Mouse (Mus musculus): Measurements from ENCODE around the gene Arrb2.
"Not testable (repeated sequence)": the region's sequence is repeated elsewhere in the genome, so short reads cannot be mapped to it uniquely, and the experiment has no call there.

The Arrb2 gene

DNA sequence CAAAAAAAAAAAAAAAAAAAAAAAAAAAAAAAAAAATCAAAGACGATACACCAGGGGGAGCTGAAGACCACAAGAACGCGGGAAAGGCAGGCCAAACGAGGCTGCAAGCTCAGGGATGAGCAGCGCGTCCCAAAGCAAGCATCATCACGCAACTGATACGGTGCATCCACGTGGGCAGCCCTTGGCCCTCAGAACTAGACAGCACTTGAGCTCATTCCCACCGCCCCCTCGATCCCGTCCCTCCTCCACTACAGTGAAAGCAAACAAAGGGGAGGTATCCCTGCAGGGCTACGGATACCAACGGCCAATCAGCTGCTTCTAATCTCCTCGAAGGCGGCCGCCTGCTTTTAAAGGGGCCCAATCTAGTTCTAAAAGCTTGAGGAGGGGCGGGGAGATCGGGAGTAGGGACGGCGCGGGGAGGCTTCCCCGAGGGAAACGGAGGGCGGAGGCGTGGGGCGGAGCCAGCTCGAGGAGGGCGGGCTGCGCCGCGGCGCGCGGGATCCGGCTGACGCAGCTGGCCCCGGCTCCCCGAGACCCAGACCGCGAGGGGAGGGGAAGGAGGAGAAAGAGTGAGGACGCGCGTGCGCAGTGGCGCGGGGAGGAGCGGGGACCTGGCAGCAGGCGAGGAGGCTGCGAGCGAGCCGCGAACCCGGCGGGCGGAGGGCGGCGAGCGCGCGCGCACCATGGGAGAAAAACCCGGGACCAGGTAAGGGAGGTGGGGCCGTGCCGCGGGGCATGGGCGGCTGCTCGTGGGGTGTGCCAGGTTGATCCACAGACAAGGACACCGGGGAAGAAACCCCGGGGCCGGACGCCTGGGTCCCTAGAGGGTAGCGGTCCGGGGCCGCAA is at the start of gene Arrb2:
Arrb2 (plus strand) TSS at position 588 of the 847 bp plus-strand sequence.
- peak; percentile 97 to 99 for DNase-seq (ENCODE audit: low spot score in 2 of 2)

DNA sequence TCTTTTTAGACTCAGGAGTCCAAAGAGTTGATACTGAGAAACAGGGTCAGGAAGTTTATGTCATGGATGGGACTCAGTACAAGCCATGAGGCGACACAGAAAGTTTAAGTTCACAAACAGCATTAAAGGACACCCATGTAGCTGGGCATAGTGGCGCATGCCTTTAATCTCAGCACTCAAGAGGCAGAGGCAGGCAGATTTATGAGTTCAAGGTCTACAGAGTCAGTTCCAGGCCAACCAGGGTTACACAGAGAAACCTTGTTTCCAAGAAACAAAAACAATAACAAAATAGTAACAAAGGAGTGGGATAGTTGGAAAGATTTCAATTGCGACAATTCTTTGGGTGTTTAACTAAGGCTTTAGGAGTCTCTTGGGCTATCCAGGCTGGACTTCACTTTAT is 48.3 kb upstream of the Arrb2 start:
- no peak for DNase-seq (ENCODE audit: low spot score in 2 of 2)

DNA sequence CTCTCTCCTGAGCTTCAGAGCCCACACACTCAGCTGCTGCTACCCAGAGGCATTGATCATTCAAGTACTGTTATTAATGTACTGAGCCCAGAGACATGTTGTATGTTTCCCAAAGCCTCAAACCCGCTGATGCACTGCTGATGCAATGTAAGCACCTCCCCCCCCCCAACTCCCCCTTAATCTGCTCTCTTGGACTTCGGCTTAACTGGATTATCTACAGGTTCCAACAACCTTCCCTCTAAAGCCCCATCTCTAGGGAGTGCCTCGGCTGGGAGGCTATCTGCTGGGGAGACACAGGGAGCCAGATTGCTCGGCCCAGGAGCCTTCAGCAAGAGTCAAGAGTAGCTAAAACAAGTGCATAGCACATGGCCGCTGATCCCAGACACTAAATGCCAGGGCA is 45.0 kb upstream of the Arrb2 start:
- DNase-seq (ENCODE audit: low spot score in 2 of 2), result no peak

DNA sequence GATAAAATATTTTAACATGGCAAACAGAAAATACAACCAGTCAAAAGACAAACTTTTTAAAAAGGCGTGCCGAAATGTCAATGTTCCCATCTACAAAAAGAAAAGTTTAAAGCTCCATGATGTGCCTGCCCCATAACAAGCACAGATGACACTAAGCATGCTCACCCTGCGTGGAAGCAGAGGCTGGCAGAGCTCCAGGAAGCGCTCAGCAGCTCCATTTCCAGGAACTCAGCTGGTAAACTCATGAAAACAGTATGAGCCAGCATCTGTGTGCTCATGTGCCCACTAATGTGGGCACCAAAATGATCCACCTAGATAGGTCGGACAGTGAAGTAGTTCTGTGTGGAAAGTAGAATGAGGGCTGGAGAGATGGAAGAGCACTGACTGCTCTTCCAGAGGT is 43.0 kb upstream of the Arrb2 start:
- DNase-seq (ENCODE audit: low spot score in 2 of 2), result no peak

DNA sequence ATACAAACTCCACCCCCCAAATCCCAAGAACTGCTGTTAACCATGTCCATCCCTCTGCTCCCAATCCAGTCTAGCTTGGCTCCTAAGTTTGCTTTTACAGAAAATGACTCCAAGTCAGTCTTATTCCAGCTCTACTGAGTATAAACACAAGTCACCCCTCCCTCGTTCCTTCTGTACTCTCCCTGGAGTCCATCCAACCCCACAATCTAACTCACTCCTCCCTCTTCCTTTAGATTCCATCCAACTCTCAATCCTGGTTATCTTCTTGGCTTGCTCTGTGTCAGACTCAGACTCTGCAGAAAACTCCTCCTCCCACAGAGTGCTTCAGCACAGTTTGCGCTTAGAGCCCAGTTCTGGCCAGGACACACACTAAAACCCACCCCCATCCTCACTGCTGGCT is 28.8 kb upstream of the Arrb2 start:
- no peak for DNase-seq (ENCODE audit: low spot score in 2 of 2)

DNA sequence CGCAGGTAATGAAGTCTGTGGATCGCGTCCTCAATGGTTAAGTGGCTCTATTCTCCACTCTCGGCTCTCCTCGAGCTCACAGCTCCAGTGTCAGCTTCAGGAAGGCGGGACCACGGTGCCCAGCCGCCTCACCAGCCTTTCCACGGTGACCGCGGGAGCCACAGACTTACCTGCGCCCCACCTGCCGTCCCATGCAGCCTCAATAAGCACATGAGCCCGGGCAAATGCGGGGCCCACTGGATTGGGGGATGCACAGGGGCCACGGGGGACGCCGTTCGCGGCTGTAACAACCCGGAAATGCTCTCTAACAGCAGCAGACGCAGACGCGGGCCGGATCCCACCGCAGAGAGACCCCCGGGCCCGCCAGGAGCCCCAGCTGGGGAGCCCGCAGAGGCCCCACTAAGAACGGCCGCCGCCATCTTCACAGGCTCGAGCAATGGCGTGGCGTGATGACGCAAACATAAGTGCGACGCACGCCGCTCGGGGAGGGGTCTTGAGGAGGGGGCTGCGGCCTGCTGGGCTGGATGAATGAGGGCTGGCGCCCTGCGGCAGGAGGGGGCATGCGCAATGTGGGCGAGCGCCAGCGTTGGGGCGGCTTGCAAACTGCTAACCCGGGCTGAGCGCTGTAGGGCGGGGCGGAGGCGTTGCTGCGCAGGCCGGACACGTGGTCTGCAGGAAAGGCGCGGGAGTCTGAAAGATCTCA is 22.7 kb upstream of the Arrb2 start, which contains the start of gene Pelp1:
Pelp1 (minus strand) TSS at position 438 of the 703 bp plus-strand sequence.
- peak; percentile 81 to 90 for DNase-seq (ENCODE audit: low spot score in 2 of 2)

DNA sequence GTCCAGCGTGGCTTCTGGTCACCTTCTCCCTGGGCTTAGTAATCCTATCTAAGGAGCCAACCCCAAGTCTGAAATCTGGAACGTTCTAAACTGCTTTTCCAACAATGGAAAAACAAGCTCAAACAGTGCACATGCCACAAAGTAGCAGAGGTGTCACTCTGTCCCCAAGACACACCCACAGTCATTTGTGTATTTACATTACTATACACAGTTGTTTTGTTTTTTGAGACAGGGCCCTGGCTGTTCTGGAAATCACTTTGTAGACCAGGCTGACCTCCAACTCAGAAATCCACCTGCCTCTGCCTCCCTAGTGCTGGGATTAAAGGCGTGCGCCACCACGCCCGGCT is 22.2 kb upstream of the Arrb2 start:
- no peak for DNase-seq (ENCODE audit: low spot score in 2 of 2)

DNA sequence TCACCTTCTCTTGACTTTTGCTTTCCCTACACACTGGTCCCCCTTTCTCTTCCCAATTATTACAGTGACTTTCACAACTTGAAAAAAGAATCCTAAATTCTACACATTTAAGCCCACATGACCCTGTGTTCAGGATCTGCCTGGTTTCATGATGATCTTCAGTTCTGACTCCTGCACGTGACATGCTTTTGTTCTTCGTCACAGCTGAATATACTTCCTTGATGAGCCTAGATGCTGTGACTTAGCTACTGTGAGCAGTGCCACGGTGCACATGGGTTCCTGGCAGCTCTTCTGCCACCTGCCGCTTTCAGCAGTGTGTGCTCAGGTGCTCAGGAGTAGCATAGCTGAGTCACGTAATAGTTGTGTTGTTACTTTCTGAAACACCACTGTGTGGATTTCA is 19.8 kb upstream of the Arrb2 start:
- DNase-seq (ENCODE audit: low spot score in 2 of 2), result no peak

DNA sequence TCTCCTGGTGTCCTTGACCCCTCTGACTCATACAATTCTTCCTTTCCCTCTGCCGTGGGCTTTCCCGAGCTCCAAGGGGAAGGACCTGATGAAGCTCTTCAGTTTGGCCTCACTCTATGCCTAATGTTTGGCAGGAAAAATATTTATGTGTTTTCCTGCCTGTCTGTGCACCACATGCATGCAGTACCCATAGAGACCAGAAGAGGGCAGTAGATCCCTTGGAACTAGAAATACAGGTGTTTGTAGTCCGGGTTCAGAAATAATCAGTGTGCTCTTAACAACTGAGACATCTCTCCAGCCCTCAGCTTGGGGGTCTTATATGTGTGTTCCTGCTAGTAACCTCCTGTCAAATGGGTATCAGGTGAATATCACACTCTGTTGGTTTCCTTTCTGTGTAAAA is 18.5 kb upstream of the Arrb2 start:
- DNase-seq (ENCODE audit: low spot score in 2 of 2), result peak; percentile 76 to 92

DNA sequence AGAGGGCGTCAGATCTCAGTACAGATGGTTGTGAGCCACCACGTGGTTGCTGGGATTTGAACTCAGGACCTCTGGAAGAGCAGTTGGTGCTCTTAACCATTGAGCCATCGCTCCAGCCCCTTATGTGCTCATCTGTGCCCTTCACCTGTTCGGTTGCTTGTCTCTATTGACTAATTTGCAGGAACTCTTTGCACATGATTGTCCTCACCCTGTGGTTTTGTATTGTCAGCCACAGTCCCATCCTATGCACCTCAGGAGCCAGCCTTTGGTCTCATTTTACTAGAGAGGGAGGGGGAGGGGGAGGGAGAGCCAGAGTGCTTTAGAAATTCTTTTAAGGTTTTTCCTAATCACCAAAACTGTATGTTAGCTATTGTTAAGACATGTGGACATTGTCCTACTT is 14.2 kb upstream of the Arrb2 start:
- no peak for DNase-seq (ENCODE audit: low spot score in 2 of 2)

DNA sequence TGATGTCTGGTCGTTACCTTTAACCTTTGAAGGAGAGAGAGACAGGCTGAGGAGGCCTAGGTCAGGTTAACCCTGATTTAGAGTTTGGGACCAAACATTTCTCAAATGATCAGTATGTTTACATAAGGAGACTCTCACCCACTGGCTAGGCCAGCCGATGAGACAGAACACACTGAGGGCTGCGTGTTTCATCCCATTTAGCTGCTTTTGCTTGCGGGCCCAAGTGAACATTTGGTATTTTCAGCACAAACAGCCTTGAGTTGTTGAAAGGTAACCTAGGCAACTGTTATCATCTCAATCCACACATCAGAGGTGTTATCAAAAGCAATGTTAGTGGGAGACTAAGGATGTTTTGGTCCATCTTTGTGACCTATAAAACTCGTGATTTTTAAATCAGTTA is 12.9 kb upstream of the Arrb2 start:
- DNase-seq (ENCODE audit: low spot score in 2 of 2), result no peak

DNA sequence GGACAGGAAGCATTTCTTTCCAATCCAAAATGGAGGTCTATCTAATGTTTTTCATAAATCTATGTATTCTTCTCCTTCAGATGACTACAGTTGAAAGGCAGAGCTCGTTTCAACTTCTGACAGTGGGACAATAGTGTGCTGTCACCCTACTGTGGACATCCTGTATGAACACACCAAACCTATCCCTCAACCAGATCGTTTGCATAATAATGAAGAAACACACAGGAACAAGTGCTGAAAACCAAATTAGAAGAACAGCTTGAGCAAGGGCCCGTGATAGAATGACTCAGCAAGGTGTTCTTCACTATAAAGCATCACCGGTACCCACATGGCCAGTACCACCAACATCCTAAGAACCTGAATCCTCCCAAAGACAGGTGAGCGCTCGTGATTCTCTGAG is 5.8 kb upstream of the Arrb2 start:
- DNase-seq (ENCODE audit: low spot score in 2 of 2), result not testable (repeated sequence)

DNA sequence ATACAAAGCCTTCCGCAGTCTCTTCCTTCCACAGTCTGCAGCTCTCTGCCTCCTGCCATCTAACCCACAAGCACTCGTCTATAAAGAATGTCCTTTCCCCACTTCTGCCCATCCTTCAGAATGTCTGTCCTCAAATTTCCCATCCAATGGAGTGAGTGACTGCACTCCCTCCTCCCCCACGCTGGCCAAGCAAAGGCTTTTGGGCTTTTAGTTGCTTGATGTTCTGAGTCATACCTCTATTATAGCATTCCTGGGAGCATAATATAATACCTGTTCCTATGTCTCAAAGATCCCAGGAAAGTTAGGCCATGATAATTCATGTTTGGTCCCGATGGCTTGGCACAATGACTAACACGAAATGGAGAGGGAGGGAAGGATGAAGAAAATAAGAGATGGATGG is 861 bp upstream of the Arrb2 start:
- no peak for DNase-seq (ENCODE audit: low spot score in 2 of 2)

DNA sequence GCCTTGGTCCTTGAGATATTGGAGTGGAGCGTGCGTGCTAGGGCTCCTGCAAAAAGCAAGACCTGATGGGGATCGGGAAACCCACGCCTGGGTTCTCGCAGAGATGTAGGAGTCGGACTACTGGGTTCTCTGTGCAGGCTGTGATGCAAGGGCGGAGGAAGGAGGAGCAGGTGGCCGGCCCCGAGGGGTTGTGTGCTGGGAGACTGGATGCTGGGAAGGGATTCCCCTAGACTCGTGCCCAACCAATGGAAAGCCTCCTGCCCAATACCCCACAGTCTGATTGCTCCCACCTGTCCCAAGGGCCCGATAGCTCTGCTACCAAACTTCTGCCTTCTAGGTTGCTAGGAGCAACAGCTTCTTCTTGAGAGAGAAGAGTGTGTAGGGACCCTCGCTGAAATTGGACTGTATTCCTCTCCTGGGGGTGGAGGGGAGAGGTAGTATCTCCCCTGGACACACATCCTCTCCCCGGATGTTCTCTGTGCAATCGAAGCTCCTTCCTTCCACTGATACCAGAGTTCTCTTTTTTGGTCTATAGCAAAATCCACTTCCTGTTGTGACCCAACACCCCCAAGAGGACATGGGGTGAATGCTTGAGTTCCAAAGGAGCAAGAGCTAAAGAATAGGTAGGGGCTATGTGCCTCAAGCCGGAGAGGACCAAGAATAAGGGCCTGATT is 597 bp downstream of the Arrb2 start:
- peak in 1 of 2 experiments; percentile 30 for DNase-seq (ENCODE audit: low spot score in 2 of 2)

DNA sequence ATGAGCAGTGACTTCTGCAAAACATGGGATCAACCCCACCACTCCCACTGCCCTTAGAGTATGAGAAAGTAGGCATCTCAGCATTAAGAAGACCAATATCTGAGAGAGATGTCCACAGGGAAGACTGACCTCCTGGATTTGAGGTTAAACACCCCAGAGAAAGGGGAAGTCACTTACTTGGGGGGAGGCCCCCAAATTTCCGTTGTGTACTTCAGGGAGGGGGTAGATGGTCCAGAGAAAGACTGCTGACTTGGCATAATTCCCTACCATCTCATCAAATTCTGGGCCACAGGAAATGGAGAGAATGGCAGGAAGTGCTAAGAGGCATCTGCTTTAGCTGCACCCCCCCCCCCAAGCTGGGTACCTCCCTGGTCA is 1.1 kb downstream of the Arrb2 start:
- DNase-seq (ENCODE audit: low spot score in 2 of 2), result no peak

DNA sequence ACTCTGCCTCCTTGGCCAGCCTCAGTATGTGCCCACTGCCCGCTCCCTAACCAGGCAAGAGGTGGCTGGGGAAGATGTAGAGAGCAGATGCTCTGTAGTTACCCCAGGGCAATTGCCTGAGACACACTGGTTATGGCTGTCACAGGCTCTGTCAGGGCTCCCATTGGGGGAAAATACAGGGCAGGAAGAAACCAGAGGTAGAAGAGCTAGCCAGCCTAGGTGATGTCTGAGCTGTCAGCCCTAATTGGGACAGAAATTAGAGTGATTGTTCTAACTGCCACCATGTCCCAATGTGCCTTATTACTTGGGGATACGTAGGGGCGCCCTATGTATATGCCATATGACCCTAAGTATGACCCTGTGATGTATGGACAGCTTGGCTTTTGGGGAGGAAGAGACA is 1.5 kb downstream of the Arrb2 start:
- DNase-seq (ENCODE audit: low spot score in 2 of 2), result no peak

DNA sequence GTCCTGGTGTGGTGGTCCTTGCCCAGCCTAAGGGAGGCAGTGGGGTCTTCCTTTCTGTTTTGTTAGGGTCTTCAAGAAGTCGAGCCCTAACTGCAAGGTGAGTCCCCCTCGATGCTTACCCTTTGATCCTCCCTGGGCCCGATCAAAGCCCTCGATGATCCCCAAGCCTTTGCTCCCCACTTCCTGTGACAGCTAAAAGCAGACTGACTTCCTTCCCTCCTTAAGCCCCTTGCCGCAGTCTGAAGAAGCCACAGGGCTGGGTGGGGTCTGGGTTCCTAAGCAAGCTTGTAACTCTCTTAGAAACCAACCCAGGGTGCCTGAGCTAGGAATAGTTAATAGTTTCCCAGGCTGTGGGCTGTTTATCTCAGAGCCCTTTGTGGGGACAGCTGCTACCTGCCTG is 3.0 kb downstream of the Arrb2 start:
- DNase-seq (ENCODE audit: low spot score in 2 of 2), result no peak

DNA sequence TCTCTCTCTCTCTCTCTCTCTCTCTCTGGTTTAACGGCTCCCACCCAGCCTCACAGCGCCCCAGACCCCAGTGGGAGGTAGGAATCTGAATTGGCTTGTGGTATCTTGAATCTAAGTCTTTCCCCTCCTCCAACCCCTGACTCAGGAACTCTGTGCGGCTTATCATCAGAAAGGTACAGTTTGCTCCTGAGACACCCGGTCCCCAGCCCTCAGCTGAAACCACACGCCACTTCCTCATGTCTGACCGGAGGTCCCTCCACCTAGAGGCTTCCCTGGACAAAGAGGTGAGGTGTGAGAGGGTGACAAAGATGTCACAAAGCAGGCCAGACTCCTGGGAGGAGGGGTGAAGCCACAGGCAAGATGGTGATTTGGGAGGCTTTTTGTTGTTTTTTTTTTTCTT is 5.0 kb downstream of the Arrb2 start:
- DNase-seq (ENCODE audit: low spot score in 2 of 2), result no peak

DNA sequence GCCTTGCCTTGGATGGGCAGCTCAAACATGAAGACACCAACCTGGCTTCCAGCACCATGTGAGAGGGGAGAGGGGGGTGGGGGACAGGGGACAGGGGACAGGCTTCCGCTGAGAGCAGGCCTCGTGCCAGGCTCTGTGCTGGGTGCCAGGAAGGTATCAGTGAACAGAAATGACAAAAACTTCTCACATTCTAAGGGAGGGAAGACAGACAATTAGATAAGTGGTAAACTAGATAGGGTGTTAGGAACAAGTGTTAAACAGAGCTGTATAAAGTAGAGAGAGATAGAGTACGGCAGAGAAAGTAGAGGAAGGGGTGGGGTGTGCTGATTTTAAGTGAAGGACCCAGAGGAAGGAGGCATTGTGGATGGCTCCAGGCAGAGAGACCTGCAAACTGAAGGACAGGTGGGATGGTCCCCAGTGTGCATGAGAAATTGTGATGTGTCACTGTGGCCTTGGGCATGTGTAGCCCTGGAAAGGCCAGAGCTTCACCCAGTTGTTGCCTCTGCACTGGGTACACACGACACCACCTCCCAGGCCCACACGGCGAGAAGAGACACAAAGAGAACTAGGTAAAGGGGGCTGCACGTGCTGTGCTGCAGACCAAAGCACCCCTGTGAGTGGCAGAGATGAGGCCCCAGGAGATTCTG is 6.4 kb downstream of the Arrb2 start:
- DNase-seq (ENCODE audit: low spot score in 2 of 2), result no peak

DNA sequence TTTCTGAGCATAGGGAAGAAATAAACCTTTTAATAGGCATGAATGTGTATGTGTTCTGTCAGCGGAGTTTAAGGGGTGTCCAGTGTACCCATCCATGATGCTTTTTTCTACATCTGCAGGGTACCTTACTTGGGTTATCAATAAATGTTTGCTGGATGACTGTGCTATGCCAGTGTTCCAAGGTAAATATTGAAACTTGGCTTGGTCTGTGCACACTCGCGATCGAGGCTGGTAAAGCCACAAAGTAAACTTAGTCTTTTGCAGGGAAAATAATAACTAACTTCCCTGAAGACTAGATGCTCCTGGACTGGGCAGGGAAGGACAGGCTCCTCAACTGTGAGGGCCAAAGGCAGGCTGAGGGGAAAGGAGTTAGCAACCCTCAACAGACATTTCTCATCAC is 8.2 kb downstream of the Arrb2 start:
- DNase-seq (ENCODE audit: low spot score in 2 of 2), result no peak

DNA sequence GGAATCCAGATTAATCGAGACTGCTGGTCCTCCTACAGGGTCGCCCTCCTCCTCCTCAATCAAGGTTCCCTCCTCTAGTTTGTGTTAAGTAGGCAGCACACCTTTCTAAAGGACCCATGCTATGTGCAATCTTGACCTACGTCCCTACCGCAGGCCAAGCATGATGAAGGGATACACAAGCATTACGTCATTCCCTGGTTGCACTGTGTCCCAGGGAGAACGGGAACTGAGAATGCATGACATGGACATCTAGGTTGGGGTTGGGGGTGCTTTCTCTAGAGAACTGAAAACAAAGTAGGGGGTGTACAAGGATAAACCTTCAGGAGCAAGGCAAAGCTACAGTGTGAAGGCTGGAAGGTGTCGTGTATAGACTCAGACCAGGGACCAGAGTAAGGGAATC is 9.4 kb downstream of the Arrb2 start:
- no peak for DNase-seq (ENCODE audit: low spot score in 2 of 2)

DNA sequence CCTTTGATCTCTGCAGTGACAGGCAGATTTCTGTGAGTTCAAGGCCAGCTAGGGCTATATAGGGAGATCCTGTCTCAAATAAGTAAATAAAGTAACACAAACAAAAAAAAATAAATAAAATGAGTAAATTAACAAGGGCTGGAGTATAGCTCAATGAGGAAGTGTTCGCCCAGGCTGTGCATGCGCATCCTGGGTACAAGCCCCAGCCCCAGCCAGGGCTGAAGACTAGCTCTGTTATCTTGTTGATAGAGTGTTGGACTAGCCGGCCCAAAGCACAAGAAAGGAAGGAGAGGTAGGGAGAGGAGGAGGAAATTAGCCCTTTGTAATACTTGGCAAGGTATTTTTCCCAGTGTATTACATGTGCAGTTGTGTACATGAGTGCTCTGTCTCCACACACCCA is 11.5 kb downstream of the Arrb2 start:
- no peak for DNase-seq (ENCODE audit: low spot score in 2 of 2)
